22 mouse cellular contexts compared by ENCODE assay signal in genomic region chr6:7832564-7833175, GRCm38 (mm10).
"Had no signal": no experiment of that assay in that cellular context is flagged by ENCODE, and none has a peak within 500 bp of the region (broad histone marks: within the 10 kb centered on the region; RNA-seq: fewer than 3 reads in every experiment).

No protein-coding gene starts in this region.

- H3K36me3 ChIP-seq: limb, embryonic 15.5 days; lung, embryonic 15.5 days; midbrain, embryonic 10.5 days had no signal

- ATAC-seq: intestine, embryonic 16.5 days had no signal

- H3K4me2 ChIP-seq: limb, embryonic 15.5 days; liver, embryonic 11.5 days; lung, embryonic 15.5 days had no signal

- H3K27ac ChIP-seq: limb, embryonic 15.5 days; liver, embryonic 14.5 days; lung, embryonic 15.5 days; midbrain, embryonic 10.5 days had no signal

- H3K27me3 ChIP-seq: limb, embryonic 15.5 days; lung, embryonic 15.5 days; megakaryocyte, embryonic 14.5 days had no signal

- H3K9me3 ChIP-seq: limb, embryonic 15.5 days; lung, embryonic 15.5 days; megakaryocyte, embryonic 14.5 days; midbrain, embryonic 10.5 days had no signal

- H3K4me3 ChIP-seq: limb, embryonic 15.5 days; lung, embryonic 15.5 days; megakaryocyte, embryonic 14.5 days; midbrain, embryonic 10.5 days had no signal

- H3K9ac ChIP-seq: limb, embryonic 15.5 days; liver, embryonic 14.5 days; lung, embryonic 15.5 days had no signal

- DNase-seq: kidney, adult 18-20 months; kidney, adult 9 months; kidney, postnatal 14 days; kidney, postnatal 4 days; left cerebral cortex, postnatal 4 days; lung, adult 18-20 months; lung, postnatal 10 days; lung, postnatal 36 days; midbrain, embryonic 14.5 days; retina, postnatal 1 day; right cerebral cortex, postnatal 25 days; spleen, adult 18-20 months; thymus, adult 18-20 months; thymus, postnatal 14 days; thymus, postnatal 4 days had no signal

- H3K4me1 ChIP-seq: limb, embryonic 15.5 days; lung, embryonic 15.5 days; midbrain, embryonic 10.5 days had no signal
